Mouse (Mus musculus) ES-E14 (cell line): ENCODE measurements around the gene Cacnb4. TPM values are rescaled to one million over a fixed set of nuclear protein-coding genes. Genes with fewer than 3 reads are reported as not detected.

Experiments
- DNase-seq: peaks from one replicate; pipeline ENCODE4 v3.0.0-alpha.2; 2013; ENCODE audit warnings: low read depth, low spot score
- H3K27ac ChIP-seq: 2 replicates; pipeline ENCODE4 v1.5.1; 2012; ENCODE audit warnings: low read depth, mild to moderate bottlenecking, low read length, moderate library complexity, mixed read lengths; ENCODE audit not compliant: poor library complexity, insufficient read depth, severe bottlenecking
- H3K36me3 ChIP-seq: 2 replicates; pipeline ENCODE4 v1.6.1; 2012; ENCODE audit warnings: mild to moderate bottlenecking, low read length, moderate library complexity, mixed read lengths; ENCODE audit not compliant: control insufficient read depth, poor library complexity, insufficient read depth, severe bottlenecking
- H3K4me1 ChIP-seq, 2 experiments: fragments of 150-350 bp in 1 of 2; sonication (generic) in 1 of 2; 2 replicates each; pipeline ENCODE4 v1.6.1; 2012; ENCODE audit warnings: low read length in 2 of 2, mild to moderate bottlenecking in 1 of 2, mixed read lengths in 1 of 2; ENCODE audit not compliant: control insufficient read depth in 2 of 2, insufficient read depth in 2 of 2, poor library complexity in 1 of 2
- H3K4me3 ChIP-seq, 2 experiments: fragments of 150-350 bp in 1 of 2; sonication (generic) in 1 of 2; 2 replicates each; pipeline ENCODE4 v1.5.1; 2012; ENCODE audit warnings: low read length in 2 of 2, low read depth in 1 of 2, mild to moderate bottlenecking in 1 of 2, mixed read lengths in 1 of 2; ENCODE audit not compliant: insufficient read depth in 1 of 2, poor library complexity in 1 of 2, severe bottlenecking in 1 of 2
- H3K9ac ChIP-seq: 2 replicates; pipeline ENCODE4 v1.6.1; 2012; ENCODE audit warnings: low read depth, mild to moderate bottlenecking, low read length, mixed read lengths; ENCODE audit not compliant: poor library complexity, insufficient read depth, severe bottlenecking
- H3K9me3 ChIP-seq: fragments of 150-350 bp; sonication (generic); 2 replicates; pipeline ENCODE4 v1.6.1; 2012; ENCODE audit warnings: low read depth, mild to moderate bottlenecking, low read length; ENCODE audit not compliant: control insufficient read depth, insufficient read depth
- CHD2 ChIP-seq: IDR thresholded peaks from 2 replicates; pipeline ENCODE4 v1.6.1; 2014; ENCODE audit warnings: mild to moderate bottlenecking, low read depth, low read length, inconsistent platforms
- HCFC1 ChIP-seq: IDR thresholded peaks from 2 replicates; pipeline ENCODE4 v1.6.1; 2012; ENCODE audit warnings: low read length, inconsistent platforms, borderline replicate concordance; ENCODE audit not compliant: insufficient read depth
- MAFK ChIP-seq: IDR thresholded peaks from 2 replicates; pipeline ENCODE4 v1.6.1; 2014; ENCODE audit warnings: mild to moderate bottlenecking, low read depth, low read length, inconsistent platforms; ENCODE audit not compliant: insufficient read depth
- ZC3H11A ChIP-seq: IDR thresholded peaks from 2 replicates; pipeline ENCODE4 v1.6.1; 2012; ENCODE audit warnings: low read depth, mild to moderate bottlenecking, inconsistent platforms, low read length, borderline replicate concordance
- ZNF384 ChIP-seq: IDR thresholded peaks from 2 replicates; pipeline ENCODE4 v1.6.1; 2012; ENCODE audit warnings: low read depth, low read length, inconsistent platforms
- in situ Hi-C, 2 experiments: fragments of 600-800 bp; cut with MboI; formaldehyde crosslinking; loops; one replicate each; pipeline ENCODE4 v1.15.1; 2025; ENCODE audit warnings: low sequenced_read_pairs in 2 of 2, inconsistent platforms in 1 of 2; ENCODE audit not compliant: unreplicated experiment in 2 of 2
- total RNA-seq: library from RNA; depleted of rRNA; stranded (reverse); fragments of 300-350 nt; gene quantifications from 2 replicates; pipeline ENCODE4 v1.2.3, GENCODE M21; 2012

The Cacnb4 gene
- total RNA-seq, 1 experiment, result 0.09 TPM

DNA sequence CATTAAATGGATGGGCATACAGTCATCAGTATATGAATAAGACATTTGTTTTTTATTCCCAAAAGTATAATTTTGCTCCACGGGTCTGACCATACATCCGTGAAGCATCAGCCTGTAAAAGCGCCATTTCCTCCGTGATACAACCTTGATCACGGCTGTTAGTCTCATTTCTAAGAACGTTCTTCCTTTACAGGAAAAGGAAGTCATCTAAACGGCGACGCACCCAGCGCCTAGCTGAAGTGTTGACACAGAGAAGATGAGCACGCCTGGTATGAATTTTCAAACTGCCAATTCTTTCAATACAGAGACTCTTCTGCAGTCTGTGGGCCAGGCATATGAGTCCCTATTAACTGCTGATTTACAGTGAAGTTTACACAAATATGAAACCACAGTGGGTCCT is 106.5 kb downstream of the Cacnb4 start:
- no peaks in the 10 kb centered on the region for H3K4me1 ChIP-seq
- H3K9me3 ChIP-seq, result no peaks in the 10 kb centered on the region
- in situ Hi-C loops, result no loop called here
- H3K27ac ChIP-seq, result no peak overlapping the region
- no peak for DNase-seq
- TF ChIP-seq ZNF384 (no peak), HCFC1 (no peak), CHD2 (no peak), MAFK (no peak), ZC3H11A (no peak)
- no peak overlapping the region for H3K9ac ChIP-seq
- no peaks in the 10 kb centered on the region for H3K36me3 ChIP-seq
- H3K4me3 ChIP-seq, result no peak overlapping the region

DNA sequence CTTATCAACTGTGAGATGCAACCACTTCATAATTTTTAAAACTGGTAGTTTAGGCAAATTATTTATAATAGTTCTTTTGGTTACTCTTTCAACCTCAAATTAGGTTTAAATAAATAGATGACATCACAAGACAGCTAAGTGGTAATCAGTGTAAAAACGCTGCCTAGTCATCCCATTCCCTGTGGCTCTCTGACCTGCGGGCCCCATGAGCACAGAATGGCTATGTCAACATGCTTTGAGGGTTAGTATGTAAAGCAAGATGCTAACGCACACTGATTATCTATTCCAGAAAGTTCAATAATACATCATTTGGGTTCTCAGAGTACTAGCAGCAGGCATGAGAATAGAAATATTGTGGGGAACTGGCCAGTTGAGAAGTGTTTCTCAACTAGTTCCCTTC is 108.5 kb downstream of the Cacnb4 start:
- TF ChIP-seq CHD2, result no peak
- Histone ChIP-seq H3K4me3 (no peak overlapping the region), H3K36me3 (no peaks in the 10 kb centered on the region), H3K27ac (no peak overlapping the region), H3K4me1 (no peaks in the 10 kb centered on the region), H3K9ac (no peak overlapping the region), H3K9me3 (no peaks in the 10 kb centered on the region)
- in situ Hi-C loops, result no loop called here
- DNase-seq, result no peak

DNA sequence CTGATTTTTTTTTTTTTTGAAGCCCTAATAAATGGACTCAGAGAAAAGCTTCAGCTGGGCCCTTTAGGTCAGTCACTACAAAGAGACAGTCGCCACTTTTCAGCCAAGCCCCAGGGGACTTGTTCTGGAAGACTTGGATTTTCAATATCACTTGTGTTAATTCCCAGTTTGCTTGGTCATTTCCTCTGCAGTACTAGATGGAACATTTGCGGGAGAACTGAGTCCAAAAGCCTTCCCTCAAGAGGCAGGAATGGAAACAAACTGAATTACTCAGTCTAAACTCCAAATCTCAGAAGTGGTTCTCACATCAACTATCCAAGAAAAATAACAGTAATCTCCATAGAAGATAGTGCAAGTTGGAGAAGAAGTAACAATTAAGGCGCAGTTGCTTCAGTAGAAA is 109.2 kb downstream of the Cacnb4 start:
- no peaks in the 10 kb centered on the region for H3K36me3 ChIP-seq
- no peaks in the 10 kb centered on the region for H3K4me1 ChIP-seq
- no peaks in the 10 kb centered on the region for H3K9me3 ChIP-seq
- TF ChIP-seq CHD2 (no peak), ZNF384 (no peak), MAFK (no peak), HCFC1 (no peak), ZC3H11A (no peak)
- in situ Hi-C loops, result no loop called here
- no peak overlapping the region for H3K4me3 ChIP-seq
- no peak for DNase-seq
- H3K27ac ChIP-seq, result no peak overlapping the region
- H3K9ac ChIP-seq, result no peak overlapping the region

DNA sequence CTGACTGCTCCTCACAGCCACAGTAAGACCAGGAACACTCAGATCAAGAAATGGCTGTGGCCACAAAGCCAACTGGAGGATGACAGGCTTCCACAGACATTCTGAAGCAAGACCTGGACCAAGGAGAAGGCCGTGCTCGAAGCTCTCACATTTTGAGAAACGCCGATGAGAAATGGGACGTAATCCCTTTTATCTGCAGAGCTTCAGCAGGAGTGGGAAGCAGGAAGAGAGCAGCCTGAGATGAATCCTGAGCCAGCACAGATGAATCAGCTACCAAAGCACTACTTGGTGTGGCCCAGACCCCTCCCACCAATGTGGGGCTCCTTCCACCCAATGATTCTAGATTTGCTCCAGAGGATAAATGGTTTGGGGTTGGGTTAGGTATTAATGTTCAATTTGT is 113.4 kb downstream of the Cacnb4 start:
- TF ChIP-seq HCFC1 (no peak), CHD2 (no peak), MAFK (no peak), ZC3H11A (no peak), ZNF384 (no peak)
- Histone ChIP-seq H3K9ac (no peak overlapping the region), H3K4me1 (no peaks in the 10 kb centered on the region), H3K36me3 (no peaks in the 10 kb centered on the region), H3K4me3 (no peak overlapping the region), H3K9me3 (no peaks in the 10 kb centered on the region), H3K27ac (no peak overlapping the region)
- no peak for DNase-seq
- in situ Hi-C loops, result no loop called here

DNA sequence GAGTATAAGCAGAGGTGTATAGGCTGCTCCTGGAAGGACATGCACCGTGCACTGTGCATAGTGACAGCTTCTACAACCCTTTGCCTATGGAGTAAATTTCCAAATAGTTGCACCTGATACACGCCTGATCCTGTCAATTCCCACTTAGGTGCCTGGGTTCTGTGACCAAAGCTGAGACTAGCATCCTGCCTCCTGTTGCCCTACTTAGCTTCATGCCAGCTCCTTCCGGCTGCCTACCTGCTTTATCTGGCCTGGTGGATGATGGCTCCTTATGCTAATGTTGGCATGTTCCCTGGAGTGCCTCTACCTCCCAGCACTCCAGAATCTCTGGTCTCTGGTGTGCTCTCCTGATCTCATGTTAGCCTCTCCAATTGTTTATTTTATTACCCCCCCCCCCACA is 114.3 kb downstream of the Cacnb4 start:
- H3K27ac ChIP-seq, result no peak overlapping the region
- H3K9me3 ChIP-seq, result no peaks in the 10 kb centered on the region
- no peak overlapping the region for H3K4me3 ChIP-seq
- DNase-seq, result no peak
- no peak overlapping the region for H3K9ac ChIP-seq
- in situ Hi-C loops, result no loop called here
- H3K4me1 ChIP-seq, result peaks cover 0 to 3% of the 10 kb centered on the region in 2 experiments; a peak in 2 of 4 replicates
- no peaks in the 10 kb centered on the region for H3K36me3 ChIP-seq
- TF ChIP-seq ZNF384, result no peak
- TF ChIP-seq CHD2, result no peak
- TF ChIP-seq HCFC1, result no peak
- TF ChIP-seq ZC3H11A, result no peak
- TF ChIP-seq MAFK, result no peak
